Mouse (Mus musculus) testis, adult 2 months (tissue): ENCODE results near the gene Rnf149. TPM values are rescaled to one million over a fixed set of nuclear protein-coding genes. Genes with fewer than 3 reads are reported as not detected.

Experiments used
- H3K27ac ChIP-seq: fragments of 200-500 bp; 2 replicates; pipeline ENCODE4 v1.5.1; 2012; ENCODE audit warnings: low read depth, low read length; ENCODE audit not compliant: control insufficient read depth, insufficient read depth
- H3K27me3 ChIP-seq: fragments of 200-500 bp; 2 replicates; pipeline ENCODE4 v1.6.1; 2012; ENCODE audit warnings: mild to moderate bottlenecking, low read length, moderate library complexity; ENCODE audit not compliant: control insufficient read depth, insufficient read depth
- H3K36me3 ChIP-seq: fragments of 200-500 bp; 2 replicates; pipeline ENCODE4 v1.6.1; 2012; ENCODE audit warnings: mild to moderate bottlenecking, low read length; ENCODE audit not compliant: control insufficient read depth, insufficient read depth
- H3K4me1 ChIP-seq: fragments of 200-500 bp; 2 replicates; pipeline ENCODE4 v1.6.1; 2012; ENCODE audit warnings: low read length; ENCODE audit not compliant: control insufficient read depth, insufficient read depth
- H3K4me3 ChIP-seq: fragments of 200-500 bp; 2 replicates; pipeline ENCODE4 v1.5.1; 2012; ENCODE audit warnings: low read depth, mild to moderate bottlenecking, low read length, moderate library complexity, mixed read lengths; ENCODE audit not compliant: control insufficient read depth
- CTCF ChIP-seq: fragments of 200-500 bp; IDR thresholded peaks from 2 replicates; pipeline ENCODE4 v1.5.1; 2012; ENCODE audit warnings: low read depth, mild to moderate bottlenecking, inconsistent platforms, low read length, moderate library complexity; ENCODE audit not compliant: control insufficient read depth, insufficient read depth, insufficient replicate concordance
- POLR2A ChIP-seq: fragments of 200-500 bp; IDR thresholded peaks from 2 replicates; pipeline ENCODE4 v1.6.1; 2012; ENCODE audit warnings: low read depth, mild to moderate bottlenecking, inconsistent platforms, low read length, moderate library complexity; ENCODE audit not compliant: control insufficient read depth
- polyA plus RNA-seq: library from polyadenylated mRNA; depleted of rRNA; stranded (reverse); fragments of >200 nt; gene quantifications from 2 replicates; pipeline ENCODE4 v1.2.3, GENCODE M21; 2012; rRNA removed

Rnf149 gene
- polyA plus RNA-seq, 1 experiment: 6.8 TPM

- no peak for TF ChIP-seq POLR2A
- no peak for TF ChIP-seq CTCF
- Histone ChIP-seq H3K4me3 (no peak overlapping the region), H3K27ac (no peak overlapping the region), H3K27me3 (no peaks in the 10 kb centered on the region), H3K4me1 (peaks cover 2% of the 10 kb centered on the region), H3K36me3 (no peaks in the 10 kb centered on the region)
Measured at GRCm38 (mm10) chr1:39511775-39512174, 65.4 kb downstream of the Rnf149 start.

- no peaks in the 10 kb centered on the region for H3K27me3 ChIP-seq
- no peaks in the 10 kb centered on the region; the same call in 1 of the 2 replicates for H3K4me1 ChIP-seq
- H3K4me3 ChIP-seq: no peak overlapping the region
- no peak for TF ChIP-seq POLR2A
- TF ChIP-seq CTCF: no peak
- H3K36me3 ChIP-seq: no peaks in the 10 kb centered on the region
- H3K27ac ChIP-seq: no peak overlapping the region
Measured at GRCm38 (mm10) chr1:39505600-39505999, 71.6 kb downstream of the Rnf149 start.

- TF ChIP-seq CTCF: peak; percentile 25; the same call in 1 of the 2 replicates
- TF ChIP-seq POLR2A: no peak
- H3K27ac ChIP-seq: no peak overlapping the region
- H3K27me3 ChIP-seq: no peaks in the 10 kb centered on the region
- H3K4me3 ChIP-seq: no peak overlapping the region
- no peaks in the 10 kb centered on the region for H3K36me3 ChIP-seq
- no peaks in the 10 kb centered on the region; the same call in 1 of the 2 replicates for H3K4me1 ChIP-seq
Measured at GRCm38 (mm10) chr1:39504261-39504660, 72.9 kb downstream of the Rnf149 start.

- no peak overlapping the region for H3K4me3 ChIP-seq
- H3K4me1 ChIP-seq: no peaks in the 10 kb centered on the region; the same call in 1 of the 2 replicates
- no peak for TF ChIP-seq CTCF
- TF ChIP-seq POLR2A: no peak
- no peaks in the 10 kb centered on the region for H3K36me3 ChIP-seq
- no peaks in the 10 kb centered on the region for H3K27me3 ChIP-seq
- H3K27ac ChIP-seq: no peak overlapping the region
Measured at GRCm38 (mm10) chr1:39502817-39503633, 74.2 kb downstream of the Rnf149 start.

Other genes starting within 250 kb of the Rnf149 start
- 252 and 253 TPM in 2 replicates for gene Rpl31, start 209.6 kb downstream of the Rnf149 start, polyA plus RNA-seq
- gene Tbc1d8, start 98.7 kb downstream of the Rnf149 start, polyA plus RNA-seq: 8.8 and 10.0 TPM in 2 replicates
- 9.2 and 10.9 TPM in 2 replicates for gene Cnot11, start 42.4 kb downstream of the Rnf149 start, polyA plus RNA-seq
- gene Creg2, start 74.1 kb upstream of the Rnf149 start, polyA plus RNA-seq: 0.20 and 0.23 TPM in 2 replicates
- gene Rfx8, start 143.6 kb upstream of the Rnf149 start, polyA plus RNA-seq: 37.8 and 39.1 TPM in 2 replicates
- not detected in 2 replicates for gene Gm3646, start 227.9 kb upstream of the Rnf149 start, polyA plus RNA-seq